Mouse (Mus musculus) adrenal gland, postnatal 10 days (tissue): Measurements from ENCODE around the gene H3f3b. TPM values are rescaled to one million over a fixed set of nuclear protein-coding genes. Genes with fewer than 3 reads are reported as not detected.
"Not testable (repeated sequence)": the region's sequence is repeated elsewhere in the genome, so short reads cannot be mapped to it uniquely, and the experiment has no call there.

Experiments
- DNase-seq: peaks from one replicate; pipeline ENCODE4 v3.0.0; 2021; ENCODE audit warnings: mixed read lengths
- total RNA-seq, 2 experiments: library from RNA; stranded (reverse); gene quantifications; 2 replicates each; pipeline ENCODE4 v1.2.3; 2021

Gene H3f3b
- total RNA-seq, 2 experiments from 2014 or later: 401 to 426 TPM

GRCm38 (mm10) chr11:116049610-116050009 is 21.8 kb upstream of the H3f3b start:
- no peak for DNase-seq

- DNase-seq: no peak
These were observed 17.4 kb upstream of the H3f3b start for GRCm38 (mm10) chr11:116045173-116045572.

GRCm38 (mm10) chr11:116043286-116043685 is 15.5 kb upstream of the H3f3b start:
- DNase-seq: no peak

- DNase-seq: no peak
These were observed 14.8 kb upstream of the H3f3b start for GRCm38 (mm10) chr11:116042372-116043138.

GRCm38 (mm10) chr11:116041833-116042232 is 14.1 kb upstream of the H3f3b start:
- no peak for DNase-seq

GRCm38 (mm10) chr11:116040593-116040992 is 12.8 kb upstream of the H3f3b start:
- no peak for DNase-seq

GRCm38 (mm10) chr11:116037826-116038225 is 10.1 kb upstream of the H3f3b start:
- no peak for DNase-seq

- no peak for DNase-seq
These were observed 8.9 kb upstream of the H3f3b start for GRCm38 (mm10) chr11:116036671-116037070.

- DNase-seq: no peak
These were observed 6.8 kb upstream of the H3f3b start for GRCm38 (mm10) chr11:116034584-116034983.

- DNase-seq: no peak
These were observed 3.4 kb upstream of the H3f3b start for GRCm38 (mm10) chr11:116030898-116031845.

- peak; percentile 96 for DNase-seq
These were observed 2.5 kb upstream of the H3f3b start, which contains the start of gene Unk for GRCm38 (mm10) chr11:116030088-116030897. Gene Unk (plus strand): TSS chr11:116030322.

GRCm38 (mm10) chr11:116029086-116029865 is 1.5 kb upstream of the H3f3b start:
- no peak for DNase-seq

- DNase-seq: no peak
These were observed 559 bp upstream of the H3f3b start for GRCm38 (mm10) chr11:116028177-116028865.

- DNase-seq: no peak
These were observed 2.5 kb downstream of the H3f3b start for GRCm38 (mm10) chr11:116025056-116025845.

GRCm38 (mm10) chr11:116024356-116024808 is 3.4 kb downstream of the H3f3b start:
- peak; percentile 95 for DNase-seq

- peak; percentile 90 for DNase-seq
These were observed 3.9 kb downstream of the H3f3b start for GRCm38 (mm10) chr11:116023771-116024355.

GRCm38 (mm10) chr11:116023074-116023770 is 4.5 kb downstream of the H3f3b start:
- not testable (repeated sequence) for DNase-seq

GRCm38 (mm10) chr11:116022256-116022780 is 5.4 kb downstream of the H3f3b start:
- DNase-seq: no peak
